Mouse (Mus musculus) hindlimb bud, embryonic 11.5 days (tissue): ENCODE data around the gene Agtpbp1.

Source experiments
- DNase-seq: peaks from one replicate; pipeline ENCODE4 v3.0.0-alpha.2; 2012; ENCODE audit warnings: low read depth, low spot score; ENCODE audit errors: extremely low spot score

Gene Agtpbp1

DNA sequence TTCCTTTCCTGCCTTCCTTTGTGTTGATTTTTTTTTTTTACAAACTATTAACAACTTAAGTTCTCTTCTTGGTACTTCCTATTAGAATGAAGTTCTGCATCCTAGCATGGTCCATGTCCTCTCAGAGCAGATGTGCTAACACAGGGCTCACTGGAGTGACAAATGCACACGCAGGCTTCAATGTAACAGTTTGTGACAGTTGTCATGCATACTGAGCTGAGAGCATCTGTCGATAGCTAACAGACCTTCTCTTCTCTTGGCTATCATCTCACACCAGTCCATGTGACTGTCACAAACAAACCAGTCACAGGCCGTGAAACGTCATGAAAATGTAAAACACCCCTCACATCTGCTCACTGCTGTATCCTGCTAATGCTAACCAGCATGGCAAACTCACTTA, 50.7 kb downstream of the Agtpbp1 start:
- no peak for DNase-seq

GRCm38 (mm10) chr13:59533331-59533730, 51.7 kb downstream of the Agtpbp1 start:
- no peak for DNase-seq

- no peak for DNase-seq
These were observed 53.8 kb downstream of the Agtpbp1 start for GRCm38 (mm10) chr13:59531203-59531602.

DNA sequence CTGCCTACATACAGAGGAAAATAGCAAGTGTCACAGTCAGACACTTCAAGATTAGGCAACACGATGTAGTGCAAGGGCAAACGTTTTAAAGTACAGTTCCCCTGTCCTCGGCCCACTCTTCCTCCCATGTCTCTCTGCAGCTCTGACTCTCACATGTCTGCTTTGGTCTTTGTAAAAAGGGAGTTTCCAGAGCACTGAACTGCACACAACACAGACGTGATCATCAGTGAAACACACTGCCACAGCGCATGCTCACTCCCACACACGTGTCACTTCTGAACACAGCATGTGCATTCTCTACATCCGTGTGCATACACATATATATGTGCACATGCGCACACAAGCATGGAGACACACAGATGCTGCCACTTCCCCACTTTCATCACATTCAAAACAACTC, 54.5 kb downstream of the Agtpbp1 start:
- no peak for DNase-seq

GRCm38 (mm10) chr13:59521271-59522064, 63.6 kb downstream of the Agtpbp1 start:
- DNase-seq, result no peak

DNA sequence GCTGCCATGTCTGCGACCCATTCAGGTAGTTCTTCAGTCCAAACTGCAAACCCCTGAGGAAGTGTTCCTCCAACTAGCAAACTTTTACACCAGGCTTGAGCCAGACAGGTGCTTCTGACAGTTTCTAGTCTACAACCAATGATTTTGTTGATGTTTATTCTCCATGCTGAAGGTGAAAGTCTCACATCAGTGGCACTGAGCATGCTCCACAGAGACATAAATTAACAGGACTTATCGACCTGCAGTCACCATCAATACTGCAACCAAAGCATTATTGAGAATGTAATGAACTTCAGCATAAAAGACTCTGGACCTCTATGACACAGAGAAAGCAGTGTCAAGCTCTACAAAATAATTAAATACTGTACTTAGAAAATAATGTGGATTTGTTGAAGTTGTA, 64.2 kb downstream of the Agtpbp1 start:
- no peak for DNase-seq

- DNase-seq, result no peak
These were observed 65.5 kb downstream of the Agtpbp1 start for GRCm38 (mm10) chr13:59519479-59519878.

DNA sequence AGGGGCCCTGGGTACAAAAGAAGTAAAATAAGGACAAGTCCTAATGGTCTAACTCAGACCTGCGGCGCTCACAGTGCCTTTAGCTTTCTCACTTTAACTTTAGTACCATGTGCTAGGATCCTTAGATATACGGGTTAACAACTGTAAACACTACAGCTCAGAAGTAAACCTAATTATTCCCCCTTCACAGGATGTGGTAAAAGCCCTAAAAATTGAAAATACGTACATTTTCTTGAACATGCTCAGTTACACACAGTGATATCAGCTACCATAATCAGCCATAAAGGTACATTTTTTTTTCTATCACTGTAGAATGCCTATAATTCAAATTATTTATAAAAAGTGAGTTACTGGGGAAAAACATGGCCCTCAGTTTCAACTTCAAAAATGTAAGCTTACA, 67.0 kb downstream of the Agtpbp1 start:
- DNase-seq, result no peak

- DNase-seq, result peak; percentile 10
These were observed 70.0 kb downstream of the Agtpbp1 start for GRCm38 (mm10) chr13:59515074-59515473.

GRCm38 (mm10) chr13:59509644-59510366, 75.2 kb downstream of the Agtpbp1 start:
- no peak for DNase-seq

DNA sequence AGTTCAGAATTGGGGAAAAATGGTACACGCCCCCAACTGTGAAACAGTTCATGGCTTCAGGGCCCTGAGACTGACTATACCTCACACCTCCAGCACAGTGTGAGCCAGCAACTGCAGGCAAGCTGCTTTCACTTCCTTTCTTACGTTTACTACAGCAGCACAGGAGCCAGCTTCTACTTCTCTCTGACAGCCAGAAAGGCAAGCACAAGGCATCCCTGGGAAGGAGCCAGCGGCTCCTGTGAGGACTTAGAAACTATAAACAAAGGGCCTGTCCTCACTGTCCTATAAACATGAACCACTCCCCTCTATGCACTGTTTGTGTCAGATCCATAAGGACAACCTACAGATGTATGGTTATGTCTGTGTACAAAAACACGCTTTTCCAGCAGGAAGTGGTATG, 76.4 kb downstream of the Agtpbp1 start:
- no peak for DNase-seq

DNA sequence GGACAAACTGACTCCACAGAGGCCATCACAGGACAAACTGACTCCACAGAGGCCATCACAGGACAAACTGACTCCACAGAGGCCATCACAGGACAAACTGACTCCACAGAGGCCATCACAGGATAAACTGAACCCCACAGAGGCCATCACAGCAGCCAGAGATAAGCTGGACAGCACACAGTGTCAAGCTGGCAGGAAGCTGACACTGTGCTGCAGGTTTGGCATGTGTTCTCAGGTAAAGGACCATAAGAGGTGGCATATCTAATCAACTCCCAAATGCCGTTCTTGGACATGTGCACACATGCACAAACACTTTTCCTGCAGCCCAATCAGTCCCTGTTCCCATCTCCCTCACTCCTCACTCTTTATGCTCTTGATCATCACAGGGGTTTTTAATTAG, 78.6 kb downstream of the Agtpbp1 start:
- DNase-seq, result no peak

- DNase-seq, result no peak
These were observed 79.2 kb downstream of the Agtpbp1 start for GRCm38 (mm10) chr13:59505867-59506266.

DNA sequence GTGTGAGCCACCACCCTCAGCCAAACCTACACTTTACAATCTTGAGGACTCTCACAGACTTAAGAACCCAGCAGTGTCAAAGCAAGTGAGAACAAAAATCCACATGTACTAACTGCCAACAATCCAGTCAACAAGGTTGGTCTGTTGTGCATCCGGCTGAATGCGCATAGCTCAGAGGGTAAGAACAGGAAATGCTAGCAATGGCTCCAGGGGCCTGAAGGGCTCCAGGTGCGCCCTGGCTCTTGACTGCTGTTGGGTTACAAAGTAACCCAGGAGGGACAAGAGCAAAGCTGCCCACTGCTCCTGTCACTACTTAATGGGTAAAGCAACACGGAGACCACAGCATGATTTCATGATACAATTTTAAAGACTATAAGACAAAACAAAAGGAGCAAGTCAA, 81.4 kb downstream of the Agtpbp1 start:
- DNase-seq, result no peak

- DNase-seq, result no peak
These were observed 85.2 kb downstream of the Agtpbp1 start for GRCm38 (mm10) chr13:59499831-59500230.

GRCm38 (mm10) chr13:59499374-59499773, 85.7 kb downstream of the Agtpbp1 start:
- DNase-seq, result no peak

DNA sequence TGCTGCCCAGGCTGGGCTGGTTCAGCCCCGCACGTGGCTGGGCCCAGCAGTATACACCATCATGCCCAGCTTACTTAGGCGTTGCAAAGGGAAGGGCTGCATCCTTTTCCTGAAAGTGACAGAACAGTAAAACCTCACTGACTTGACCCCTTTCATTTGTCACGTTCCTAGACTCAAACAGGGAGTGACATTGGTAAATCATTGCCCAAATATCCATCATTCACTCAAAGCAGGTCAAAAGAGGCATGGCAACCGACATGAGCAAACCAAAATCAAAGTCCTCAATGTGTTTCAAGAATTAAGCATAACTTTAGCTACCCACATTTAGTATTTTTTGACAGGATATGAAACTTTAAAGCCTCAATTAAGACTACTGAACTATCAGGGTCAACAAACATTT, 86.8 kb downstream of the Agtpbp1 start:
- DNase-seq, result no peak

- no peak for DNase-seq
These were observed 89.2 kb downstream of the Agtpbp1 start for GRCm38 (mm10) chr13:59495839-59496238.

DNA sequence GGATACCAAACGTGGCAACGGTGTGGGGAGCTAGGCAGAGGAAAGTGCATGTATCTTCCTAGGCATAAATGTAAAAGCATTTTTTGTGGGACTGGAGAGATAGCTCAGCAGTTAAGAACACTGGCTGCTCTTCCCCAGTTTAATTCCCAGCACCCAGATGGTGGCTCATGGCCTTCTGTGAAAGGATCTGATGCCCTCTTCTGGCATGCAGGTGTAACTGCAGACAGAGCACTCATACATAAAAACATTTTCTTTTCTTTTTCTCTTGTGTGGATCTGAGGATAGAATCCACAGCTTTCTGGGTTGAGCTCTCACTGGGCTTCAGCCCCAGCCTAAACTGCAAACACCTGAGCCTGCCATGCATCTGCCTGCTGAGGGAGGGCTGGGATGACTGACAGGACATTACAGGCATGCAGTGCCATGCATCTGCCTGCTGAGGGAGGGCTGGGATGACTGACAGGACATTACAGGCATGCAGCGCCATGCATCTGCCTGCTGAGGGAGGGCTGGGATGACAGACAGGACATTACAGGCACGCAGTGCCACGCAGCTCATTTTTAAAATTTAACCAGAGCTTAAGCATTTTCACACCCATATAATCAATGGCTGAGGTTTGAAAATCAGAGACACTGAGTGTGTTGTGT, 90.3 kb downstream of the Agtpbp1 start:
- no peak for DNase-seq

DNA sequence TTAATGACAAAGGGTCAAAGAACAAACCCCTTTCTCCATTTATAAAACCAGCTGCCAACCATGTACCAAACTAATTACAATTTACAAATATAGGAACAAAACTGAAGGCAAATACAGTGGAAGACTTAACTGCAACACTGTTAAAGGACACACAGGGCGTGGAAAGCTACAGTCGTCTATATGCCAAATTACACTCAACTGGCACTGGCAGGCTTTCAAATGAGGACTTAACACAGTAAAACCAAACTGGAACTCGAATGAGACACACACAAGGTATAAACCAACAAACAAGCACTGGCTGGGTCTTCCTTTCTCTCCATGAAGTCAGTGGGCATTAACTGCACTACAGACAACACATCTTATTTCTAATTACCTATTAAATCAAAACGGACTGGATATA, 94.3 kb downstream of the Agtpbp1 start:
- DNase-seq, result no peak

DNA sequence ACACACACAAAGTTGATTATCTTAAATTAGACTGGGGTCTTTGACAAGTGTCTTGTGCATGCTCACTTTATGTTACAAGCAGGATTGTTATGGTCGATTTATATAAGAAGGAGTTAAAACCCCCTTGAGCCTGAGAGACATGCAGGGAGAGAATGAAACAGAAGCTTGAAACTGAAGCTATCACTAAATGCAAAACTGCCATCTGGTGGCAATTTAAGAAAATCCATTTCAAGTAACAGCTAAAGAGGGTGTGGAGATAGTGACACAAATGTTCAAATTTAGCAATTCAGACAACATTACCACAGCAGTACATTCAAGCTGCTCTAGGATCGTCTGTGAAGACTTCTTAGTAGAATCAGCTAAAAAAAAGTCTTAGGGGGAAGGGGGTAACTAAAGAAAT, 95.9 kb downstream of the Agtpbp1 start:
- no peak for DNase-seq

DNA sequence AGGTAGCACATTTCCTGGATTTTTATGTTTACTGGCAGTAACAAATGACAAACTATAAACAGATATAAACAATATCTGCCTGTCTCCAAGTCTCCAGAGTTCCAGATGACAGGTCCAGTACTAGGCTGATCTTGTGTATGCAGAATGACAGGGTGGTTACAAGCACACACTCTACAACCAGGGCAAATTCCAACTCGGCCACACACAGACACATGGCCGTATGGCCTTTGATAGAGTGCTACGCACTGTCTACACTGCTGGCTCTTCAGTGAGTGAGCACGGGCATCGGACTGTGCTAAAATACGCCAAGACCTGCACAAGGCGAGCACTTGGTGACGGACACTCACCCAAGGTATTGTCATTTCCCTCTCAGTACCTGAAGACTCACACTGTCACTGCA, 97.7 kb downstream of the Agtpbp1 start:
- no peak for DNase-seq
